Mouse (Mus musculus): ENCODE data around the gene Vezf1. TPM values are rescaled to one million over a fixed set of nuclear protein-coding genes. Genes with fewer than 3 reads are reported as not detected.
A peak's percentile ranks its signal among the peaks of the same experiment; 100 is the strongest.

Gene Vezf1
- polyA plus RNA-seq, 1 experiment: 13.3 TPM

- H3K4me3 ChIP-seq (ENCODE audit: insufficient read depth, poor library complexity, severe bottlenecking): peak overlapping the region; percentile 91
- H3K79me2 ChIP-seq (ENCODE audit: control insufficient read depth, insufficient read depth): peaks cover 53% of the 10 kb centered on the region
- TF ChIP-seq FOSL1 (IDR thresholded peaks at IDR 0.05; ENCODE audit: insufficient read depth, low read length, poor library complexity, severe bottlenecking) (no peak), CEBPB (IDR thresholded peaks at IDR 0.05; ENCODE audit: low read depth) (no peak), MYOD1 (IDR thresholded peaks at IDR 0.05; ENCODE audit: control insufficient read depth, insufficient read length, low read depth) (no peak), MYOG (IDR thresholded peaks at IDR 0.05; ENCODE audit: control insufficient read depth, extremely low read depth, insufficient read length) (no peak), USF1 (IDR thresholded peaks at IDR 0.05; ENCODE audit: low read depth) (no peak), CTCF (IDR thresholded peaks at IDR 0.05; ENCODE audit: control insufficient read depth, insufficient read depth, insufficient read length) (no peak), MAX (IDR thresholded peaks at IDR 0.05) (no peak)
- H3K36me3 ChIP-seq (ENCODE audit: control insufficient read depth, insufficient read depth): peaks cover 8% of the 10 kb centered on the region
- no peaks in the 10 kb centered on the region for H3K27me3 ChIP-seq (ENCODE audit: control insufficient read depth, insufficient read depth, insufficient read length)
- H3K79me3 ChIP-seq (ENCODE audit: low read depth): peaks cover 47% of the 10 kb centered on the region
- H3ac ChIP-seq (ENCODE audit: control insufficient read depth, insufficient read length, low read depth): peak overlapping the region; percentile 97
These were observed 549 bp downstream of the Vezf1 start for GRCm38 (mm10) chr11:88068411-88069245.

GRCm38 (mm10) chr11:88069246-88069570 is 1.1 kb downstream of the Vezf1 start:
- no peaks in the 10 kb centered on the region for H3K27me3 ChIP-seq (ENCODE audit: control insufficient read depth, insufficient read depth, insufficient read length)
- TF ChIP-seq MYOD1 (IDR thresholded peaks at IDR 0.05; ENCODE audit: control insufficient read depth, insufficient read length, low read depth) (no peak), FOSL1 (IDR thresholded peaks at IDR 0.05; ENCODE audit: insufficient read depth, low read length, poor library complexity, severe bottlenecking) (no peak), MYOG (IDR thresholded peaks at IDR 0.05; ENCODE audit: control insufficient read depth, extremely low read depth, insufficient read length) (no peak), USF1 (IDR thresholded peaks at IDR 0.05; ENCODE audit: low read depth) (no peak), CEBPB (IDR thresholded peaks at IDR 0.05; ENCODE audit: low read depth) (no peak), CTCF (IDR thresholded peaks at IDR 0.05; ENCODE audit: control insufficient read depth, insufficient read depth, insufficient read length) (no peak), MAX (IDR thresholded peaks at IDR 0.05) (no peak)
- peak overlapping the region; percentile 97 for H3ac ChIP-seq (ENCODE audit: control insufficient read depth, insufficient read length, low read depth)
- peaks cover 53% of the 10 kb centered on the region for H3K79me3 ChIP-seq (ENCODE audit: low read depth)
- H3K79me2 ChIP-seq (ENCODE audit: control insufficient read depth, insufficient read depth): peaks cover 59% of the 10 kb centered on the region
- H3K4me3 ChIP-seq (ENCODE audit: insufficient read depth, poor library complexity, severe bottlenecking): peak overlapping the region; percentile 91
- H3K36me3 ChIP-seq (ENCODE audit: control insufficient read depth, insufficient read depth): peaks cover 13% of the 10 kb centered on the region

GRCm38 (mm10) chr11:88070392-88070791 is 2.3 kb downstream of the Vezf1 start:
- Histone ChIP-seq H3K79me3 (ENCODE audit: low read depth) (peaks cover 65% of the 10 kb centered on the region), H3K27me3 (ENCODE audit: control insufficient read depth, insufficient read depth, insufficient read length) (no peaks in the 10 kb centered on the region), H3K79me2 (ENCODE audit: control insufficient read depth, insufficient read depth) (peaks cover 71% of the 10 kb centered on the region), H3K36me3 (ENCODE audit: control insufficient read depth, insufficient read depth) (peaks cover 25% of the 10 kb centered on the region), H3ac (ENCODE audit: control insufficient read depth, insufficient read length, low read depth) (no peak overlapping the region), H3K4me3 (ENCODE audit: insufficient read depth, poor library complexity, severe bottlenecking) (peak overlapping the region; percentile 91)
- TF ChIP-seq MAX (IDR thresholded peaks at IDR 0.05) (no peak), CTCF (IDR thresholded peaks at IDR 0.05; ENCODE audit: control insufficient read depth, insufficient read depth, insufficient read length) (no peak), FOSL1 (IDR thresholded peaks at IDR 0.05; ENCODE audit: insufficient read depth, low read length, poor library complexity, severe bottlenecking) (no peak), USF1 (IDR thresholded peaks at IDR 0.05; ENCODE audit: low read depth) (no peak), CEBPB (IDR thresholded peaks at IDR 0.05; ENCODE audit: low read depth) (no peak), MYOD1 (IDR thresholded peaks at IDR 0.05; ENCODE audit: control insufficient read depth, insufficient read length, low read depth) (no peak), MYOG (IDR thresholded peaks at IDR 0.05; ENCODE audit: control insufficient read depth, extremely low read depth, insufficient read length) (no peak)

DNA sequence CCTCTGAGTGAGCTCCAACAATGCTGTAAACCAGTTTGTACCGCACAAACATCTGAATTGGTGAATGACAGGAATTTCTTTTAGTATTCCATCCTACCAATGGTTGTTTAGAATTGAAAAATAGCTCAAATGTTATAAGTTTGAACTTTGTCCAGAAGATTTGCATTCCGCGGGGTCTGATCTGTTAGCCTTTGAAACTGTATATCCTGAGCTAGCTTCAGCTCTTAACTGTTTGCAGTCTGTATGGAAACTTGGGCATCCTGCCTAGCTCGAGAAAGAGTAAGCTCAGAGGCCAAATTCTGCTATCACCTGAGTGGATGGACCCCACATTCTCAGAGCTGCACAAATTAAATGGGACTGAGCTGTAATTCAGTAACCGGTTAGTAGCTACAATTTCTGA is 3.0 kb downstream of the Vezf1 start:
- Histone ChIP-seq H3ac (ENCODE audit: control insufficient read depth, insufficient read length, low read depth) (no peak overlapping the region), H3K4me3 (ENCODE audit: insufficient read depth, poor library complexity, severe bottlenecking) (no peak overlapping the region), H3K79me2 (ENCODE audit: control insufficient read depth, insufficient read depth) (peaks cover 78% of the 10 kb centered on the region), H3K79me3 (ENCODE audit: low read depth) (peaks cover 72% of the 10 kb centered on the region), H3K36me3 (ENCODE audit: control insufficient read depth, insufficient read depth) (peaks cover 32% of the 10 kb centered on the region), H3K27me3 (ENCODE audit: control insufficient read depth, insufficient read depth, insufficient read length) (no peaks in the 10 kb centered on the region)
- TF ChIP-seq USF1 (IDR thresholded peaks at IDR 0.05; ENCODE audit: low read depth) (no peak), FOSL1 (IDR thresholded peaks at IDR 0.05; ENCODE audit: insufficient read depth, low read length, poor library complexity, severe bottlenecking) (no peak), CEBPB (IDR thresholded peaks at IDR 0.05; ENCODE audit: low read depth) (no peak), MYOG (IDR thresholded peaks at IDR 0.05; ENCODE audit: control insufficient read depth, extremely low read depth, insufficient read length) (no peak), MYOD1 (IDR thresholded peaks at IDR 0.05; ENCODE audit: control insufficient read depth, insufficient read length, low read depth) (no peak)

DNA sequence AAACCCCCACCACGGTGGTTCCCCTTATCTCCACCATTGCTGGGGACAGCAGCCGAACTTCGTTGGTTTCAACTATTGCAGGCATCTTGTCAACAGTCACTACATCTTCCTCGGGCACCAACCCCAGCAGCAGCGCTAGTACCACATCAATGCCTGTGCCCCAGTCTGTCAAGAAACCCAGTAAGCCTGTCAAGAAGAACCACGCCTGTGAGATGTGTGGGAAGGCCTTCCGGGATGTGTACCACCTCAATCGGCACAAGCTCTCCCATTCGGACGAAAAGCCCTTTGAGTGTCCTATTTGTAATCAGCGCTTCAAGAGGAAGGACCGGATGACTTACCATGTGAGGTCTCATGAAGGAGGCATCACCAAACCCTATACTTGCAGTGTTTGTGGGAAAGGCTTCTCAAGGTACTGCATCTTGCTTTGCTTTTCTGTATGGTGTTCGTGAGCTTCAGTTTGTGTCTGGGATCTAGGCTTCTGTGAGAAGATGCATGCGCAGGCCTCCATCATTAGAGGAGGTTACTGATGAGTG is 5.3 kb downstream of the Vezf1 start:
- Histone ChIP-seq H3ac (ENCODE audit: control insufficient read depth, insufficient read length, low read depth) (no peak overlapping the region), H3K27me3 (ENCODE audit: control insufficient read depth, insufficient read depth, insufficient read length) (no peaks in the 10 kb centered on the region), H3K4me3 (ENCODE audit: insufficient read depth, poor library complexity, severe bottlenecking) (no peak overlapping the region), H3K36me3 (ENCODE audit: control insufficient read depth, insufficient read depth) (peaks cover 54% of the 10 kb centered on the region), H3K79me2 (ENCODE audit: control insufficient read depth, insufficient read depth) (peaks cover 98% of the 10 kb centered on the region), H3K79me3 (ENCODE audit: low read depth) (peaks cover 83% of the 10 kb centered on the region)
- TF ChIP-seq FOSL1 (IDR thresholded peaks at IDR 0.05; ENCODE audit: insufficient read depth, low read length, poor library complexity, severe bottlenecking): no peak
- TF ChIP-seq MYOD1 (IDR thresholded peaks at IDR 0.05; ENCODE audit: control insufficient read depth, insufficient read length, low read depth): no peak
- TF ChIP-seq CTCF (IDR thresholded peaks at IDR 0.05; ENCODE audit: control insufficient read depth, insufficient read depth, insufficient read length): no peak
